Mouse (Mus musculus) C2C12 (cell line): ENCODE data around the gene Otogl. TPM values are rescaled to one million over a fixed set of nuclear protein-coding genes. Genes with fewer than 3 reads are reported as not detected.

Experiments used
- H3K27me3 ChIP-seq: one replicate; pipeline ENCODE4 v1.6.1; 2011; ENCODE audit not compliant: control insufficient read depth, insufficient read depth, insufficient read length
- H3K36me3 ChIP-seq: one replicate; pipeline ENCODE4 v1.6.1; 2011; ENCODE audit not compliant: control insufficient read depth, insufficient read depth
- H3K4me3 ChIP-seq: one replicate; pipeline ENCODE4 v1.5.1; 2011; ENCODE audit warnings: mild to moderate bottlenecking, control low read depth; ENCODE audit not compliant: poor library complexity, insufficient read depth, severe bottlenecking
- H3K79me2 ChIP-seq: one replicate; pipeline ENCODE4 v1.6.1; 2011; ENCODE audit not compliant: control insufficient read depth, insufficient read depth
- H3K79me3 ChIP-seq: one replicate; pipeline ENCODE4 v1.6.1; 2011; ENCODE audit warnings: low read depth, control low read depth
- H3ac ChIP-seq: one replicate; pipeline ENCODE3; 2011; ENCODE audit warnings: low read depth; ENCODE audit not compliant: control insufficient read depth, insufficient read length
- CEBPB ChIP-seq: IDR thresholded peaks from one replicate; pipeline ENCODE4 v1.6.1; 2011; ENCODE audit warnings: low read depth, mild to moderate bottlenecking, control low read depth, moderate library complexity
- CTCF ChIP-seq: IDR thresholded peaks from one replicate; pipeline ENCODE4 v1.5.1; 2011; ENCODE audit not compliant: control insufficient read depth, insufficient read depth, insufficient read length
- FOSL1 ChIP-seq: IDR thresholded peaks from one replicate; pipeline ENCODE4 v1.8.0; 2011; ENCODE audit warnings: mild to moderate bottlenecking, low read length; ENCODE audit not compliant: poor library complexity, insufficient read depth, severe bottlenecking
- MAX ChIP-seq: IDR thresholded peaks from one replicate; pipeline ENCODE4 v1.6.1; 2011; ENCODE audit warnings: mild to moderate bottlenecking, control low read depth
- MYOD1 ChIP-seq: IDR thresholded peaks from one replicate; pipeline ENCODE4 v1.6.1; 2011; ENCODE audit warnings: low read depth; ENCODE audit not compliant: control insufficient read depth, insufficient read length
- MYOG ChIP-seq: IDR thresholded peaks from one replicate; pipeline ENCODE4 v1.6.1; 2011; ENCODE audit not compliant: control insufficient read depth, insufficient read length; ENCODE audit errors: extremely low read depth
- USF1 ChIP-seq: IDR thresholded peaks from one replicate; pipeline ENCODE4 v1.6.1; 2011; ENCODE audit warnings: low read depth, mild to moderate bottlenecking, control low read depth, moderate library complexity
- polyA plus RNA-seq: library from polyadenylated mRNA; unstranded; fragments of >200 nt; fragmentation: generic; extraction: Trizol; gene quantifications from one replicate; pipeline ENCODE4 v1.2.1, GENCODE M21; 2012; ENCODE audit warnings: missing spikeins

The Otogl gene
- polyA plus RNA-seq, 1 experiment, result 0.01 TPM

DNA sequence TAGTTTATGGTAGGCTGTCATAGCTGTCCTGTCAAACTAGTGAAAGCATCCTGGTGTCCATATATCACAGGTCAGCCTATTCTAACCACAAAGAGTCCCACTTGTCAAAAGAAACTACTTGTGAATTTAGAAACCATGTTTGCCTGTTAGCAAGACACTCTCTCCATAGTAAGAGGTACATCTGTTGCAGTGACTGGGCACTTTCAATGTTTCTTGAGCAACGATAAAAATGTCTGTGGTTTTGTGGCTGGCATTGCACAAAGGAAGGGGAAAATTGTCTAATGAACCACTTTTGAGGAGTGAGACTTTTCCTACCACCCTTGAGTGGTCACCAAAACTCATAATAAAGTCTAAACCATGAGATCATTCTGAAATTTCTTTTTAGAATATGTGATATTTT, 36.1 kb upstream of the Otogl start:
- H3K79me2 ChIP-seq, result no peaks in the 10 kb centered on the region
- H3ac ChIP-seq, result no peak overlapping the region
- H3K36me3 ChIP-seq, result no peaks in the 10 kb centered on the region
- TF ChIP-seq CEBPB (peak; percentile 92), MYOD1 (peak; percentile 49), CTCF (no peak)
- H3K79me3 ChIP-seq, result no peaks in the 10 kb centered on the region
- no peaks in the 10 kb centered on the region for H3K27me3 ChIP-seq
- no peak overlapping the region for H3K4me3 ChIP-seq

DNA sequence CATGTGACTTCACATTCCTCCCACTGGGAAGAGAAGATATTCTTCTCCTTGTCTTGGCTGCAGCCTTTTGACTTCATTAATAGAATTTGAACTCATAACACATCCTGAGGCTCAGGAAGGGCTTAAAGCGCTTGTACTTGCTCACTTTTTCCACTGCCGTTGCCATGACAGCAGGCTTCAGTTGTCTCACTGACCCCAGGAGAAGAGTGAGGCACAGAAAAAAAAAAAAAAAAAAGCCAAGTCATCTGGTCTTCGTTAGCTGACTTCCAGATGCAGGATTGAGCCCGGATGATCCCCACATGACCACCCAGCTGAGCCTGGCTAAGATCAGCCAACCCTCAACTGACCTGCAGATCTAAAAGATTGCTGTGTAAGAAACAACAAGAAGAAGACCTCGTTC, 34.4 kb upstream of the Otogl start:
- TF ChIP-seq USF1 (no peak), MAX (no peak), MYOD1 (no peak), MYOG (no peak), CEBPB (no peak), FOSL1 (no peak), CTCF (no peak)
- no peaks in the 10 kb centered on the region for H3K36me3 ChIP-seq
- no peaks in the 10 kb centered on the region for H3K79me3 ChIP-seq
- no peaks in the 10 kb centered on the region for H3K27me3 ChIP-seq
- no peaks in the 10 kb centered on the region for H3K79me2 ChIP-seq
- H3ac ChIP-seq, result no peak overlapping the region
- no peak overlapping the region for H3K4me3 ChIP-seq

DNA sequence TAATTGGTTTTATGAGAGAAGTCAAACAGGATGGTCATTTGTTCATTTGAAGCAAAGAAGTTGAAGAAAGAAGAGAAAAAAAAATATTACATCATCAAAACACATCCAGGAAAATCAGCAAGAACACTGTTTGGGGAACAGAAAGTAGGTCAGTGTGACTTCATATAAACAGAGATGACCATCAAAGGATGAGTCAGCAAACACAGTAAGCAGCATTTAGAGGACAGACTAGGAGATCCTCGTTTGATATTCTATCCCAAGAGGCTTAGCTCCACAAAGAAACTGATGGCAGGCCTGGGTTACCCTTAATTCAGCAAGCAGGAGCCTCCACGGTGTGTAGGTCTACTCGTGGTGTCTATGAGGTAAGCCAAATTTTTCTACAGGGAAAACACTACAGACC, 31.9 kb upstream of the Otogl start:
- Histone ChIP-seq H3K79me2 (no peaks in the 10 kb centered on the region), H3K27me3 (no peaks in the 10 kb centered on the region), H3K79me3 (no peaks in the 10 kb centered on the region), H3K4me3 (no peak overlapping the region), H3K36me3 (no peaks in the 10 kb centered on the region), H3ac (no peak overlapping the region)
- no peak for TF ChIP-seq MYOG

DNA sequence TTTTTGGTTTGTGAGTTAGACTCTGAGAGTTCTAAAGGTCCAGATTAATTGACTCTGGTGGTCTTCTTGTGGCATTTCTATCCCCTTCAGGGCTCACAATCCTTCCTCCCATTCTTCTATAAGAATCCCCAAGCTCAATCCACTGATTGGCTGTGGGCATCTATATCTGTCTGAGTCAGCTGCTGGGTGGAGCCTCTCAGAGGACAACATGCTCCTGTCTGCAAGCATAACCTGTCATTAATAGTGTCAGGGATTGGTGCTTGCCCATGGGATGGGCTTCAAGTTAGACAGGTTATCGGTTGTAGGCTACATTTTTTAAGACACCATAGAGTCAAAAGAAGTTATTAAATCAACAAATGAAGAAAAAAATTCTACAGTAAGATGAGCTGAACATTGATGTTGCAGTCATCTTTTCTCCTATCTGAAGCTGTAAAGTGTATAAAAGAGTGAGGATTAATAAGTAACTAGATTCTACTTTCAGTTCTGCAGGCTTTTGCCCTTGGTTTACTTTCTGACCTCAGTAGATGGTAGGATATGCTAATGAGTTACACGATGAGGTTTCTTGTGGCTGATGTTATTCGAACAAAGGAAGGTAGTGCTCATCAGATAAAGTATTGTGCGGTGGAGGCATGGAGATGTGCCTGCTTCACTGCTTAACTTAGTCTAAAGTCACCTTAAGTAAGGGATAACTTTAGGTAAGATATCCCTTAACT, 29.4 kb upstream of the Otogl start:
- no peaks in the 10 kb centered on the region for H3K36me3 ChIP-seq
- no peak overlapping the region for H3K4me3 ChIP-seq
- H3K79me3 ChIP-seq, result no peaks in the 10 kb centered on the region
- H3K27me3 ChIP-seq, result no peaks in the 10 kb centered on the region
- no peaks in the 10 kb centered on the region for H3K79me2 ChIP-seq
- TF ChIP-seq FOSL1 (no peak), USF1 (no peak), CEBPB (no peak), MYOD1 (no peak), MYOG (no peak)
- no peak overlapping the region for H3ac ChIP-seq

DNA sequence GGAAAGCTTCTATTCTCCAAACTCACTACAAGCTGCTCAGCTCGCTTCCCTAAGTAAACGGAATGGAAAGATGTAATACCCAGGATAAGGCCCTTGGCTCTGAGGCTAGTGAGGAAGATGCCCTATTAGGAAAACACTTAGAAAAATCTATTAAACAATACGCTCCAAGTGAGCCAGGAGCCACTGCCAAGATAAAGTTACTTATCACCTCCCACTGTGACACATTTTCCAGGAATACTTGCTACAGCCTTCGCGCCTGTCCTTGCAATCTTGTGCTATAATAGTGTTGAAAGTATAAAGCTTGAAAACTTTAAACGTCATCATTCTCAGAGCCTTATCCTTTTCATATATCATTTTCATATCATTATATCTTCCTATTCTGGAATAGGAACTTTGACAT, 28.4 kb upstream of the Otogl start:
- TF ChIP-seq FOSL1, result no peak
- no peak for TF ChIP-seq MAX
- TF ChIP-seq USF1, result no peak
- TF ChIP-seq CEBPB, result no peak
- TF ChIP-seq CTCF, result no peak
- no peak for TF ChIP-seq MYOG
- no peak for TF ChIP-seq MYOD1
- Histone ChIP-seq H3K27me3 (no peaks in the 10 kb centered on the region), H3K79me2 (no peaks in the 10 kb centered on the region), H3K79me3 (no peaks in the 10 kb centered on the region), H3K36me3 (no peaks in the 10 kb centered on the region), H3K4me3 (no peak overlapping the region), H3ac (no peak overlapping the region)

DNA sequence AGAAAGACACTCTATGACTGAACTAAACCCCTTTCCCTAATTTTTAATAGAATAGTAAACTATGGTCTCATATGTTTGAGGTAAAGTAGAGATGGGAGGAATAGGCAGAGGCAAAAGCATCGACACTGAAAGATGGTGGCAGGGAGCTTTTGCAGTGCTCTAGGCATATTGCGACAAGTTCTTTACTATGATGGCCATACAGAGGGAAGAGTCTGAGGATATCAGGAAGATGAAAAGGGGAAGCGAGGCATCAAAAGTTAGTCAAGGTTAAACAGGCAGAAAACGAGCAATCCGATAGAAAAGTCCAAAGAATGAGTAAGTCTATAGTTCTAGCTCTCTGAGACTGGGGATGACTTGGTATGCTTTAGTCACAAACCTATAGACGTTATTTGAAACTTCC, 27.9 kb upstream of the Otogl start:
- H3K79me3 ChIP-seq, result no peaks in the 10 kb centered on the region
- TF ChIP-seq CTCF, result no peak
- no peak overlapping the region for H3ac ChIP-seq
- H3K36me3 ChIP-seq, result no peaks in the 10 kb centered on the region
- H3K79me2 ChIP-seq, result no peaks in the 10 kb centered on the region
- H3K4me3 ChIP-seq, result no peak overlapping the region
- H3K27me3 ChIP-seq, result no peaks in the 10 kb centered on the region

DNA sequence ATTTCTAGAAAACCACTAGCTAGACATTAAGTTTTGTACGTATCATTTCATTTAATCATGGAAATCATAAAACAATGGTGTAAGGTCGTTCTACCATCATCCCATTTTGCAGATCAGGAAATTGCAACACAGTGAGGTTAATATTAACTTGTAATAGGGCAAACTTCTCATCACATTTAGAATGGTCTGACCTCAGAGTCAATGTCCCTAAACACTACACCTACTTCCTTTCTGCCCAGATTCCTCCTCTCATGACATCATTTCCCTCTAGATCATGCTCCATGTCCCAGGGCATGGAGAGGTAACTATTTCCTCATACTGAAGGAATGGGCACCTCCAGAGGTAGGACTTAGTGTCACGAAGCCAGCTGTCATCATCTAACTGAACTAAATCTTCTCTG, 22.1 kb upstream of the Otogl start:
- H3K4me3 ChIP-seq, result no peak overlapping the region
- TF ChIP-seq MYOG, result no peak
- no peak for TF ChIP-seq MAX
- TF ChIP-seq CEBPB, result no peak
- no peak for TF ChIP-seq MYOD1
- TF ChIP-seq USF1, result no peak
- no peak for TF ChIP-seq FOSL1
- no peak for TF ChIP-seq CTCF
- H3K27me3 ChIP-seq, result no peaks in the 10 kb centered on the region
- no peak overlapping the region for H3ac ChIP-seq
- H3K36me3 ChIP-seq, result no peaks in the 10 kb centered on the region
- no peaks in the 10 kb centered on the region for H3K79me3 ChIP-seq
- no peaks in the 10 kb centered on the region for H3K79me2 ChIP-seq
